9 mouse cellular contexts compared by ENCODE assay signal in genomic region chr11:115899486-115900266, GRCm38 (mm10). TPM values are rescaled to one million over a fixed set of nuclear protein-coding genes. Genes with fewer than 3 reads are reported as not detected.
DNase-seq lines count a peak whose midpoint lies in the region; ATAC-seq lines count a peak whose summit lies in the region.
"Had no signal": no experiment of that assay in that cellular context is flagged by ENCODE, and none has a peak within 500 bp of the region (broad histone marks: within the 10 kb centered on the region; RNA-seq: fewer than 3 reads in every experiment).

Gene Smim5 (plus strand): TSS chr11:115899966.

- H3K4me3 ChIP-seq in hindbrain, embryonic 16.5 days (ENCODE audit: low read length): no peak within 1 kb of the TSS
- peak within 1 kb of the TSS; percentile 67 for H3K4me3 ChIP-seq in liver, embryonic 15.5 days (replicated peaks)

- peaks cover 6% of the 10 kb centered on the region; the same call in 1 of the 2 replicates for H3K36me3 ChIP-seq in hindbrain, embryonic 16.5 days (ENCODE audit: control insufficient read depth, insufficient read depth, low read length)
- H3K36me3 ChIP-seq in liver, embryonic 15.5 days (replicated peaks): peaks cover 24% of the 10 kb centered on the region

- peak within 1 kb of the TSS; percentile 15; the same call in 1 of the 2 replicates for H3K4me2 ChIP-seq in hindbrain, embryonic 16.5 days (ENCODE audit: low read length)
- peak within 1 kb of the TSS; percentile 79 for H3K4me2 ChIP-seq in liver, embryonic 15.5 days

- H3K9me3 ChIP-seq in hindbrain, embryonic 16.5 days (ENCODE audit: control insufficient read depth, low read length): no peaks in the 10 kb centered on the region
- H3K9me3 ChIP-seq in liver, embryonic 15.5 days (replicated peaks): no peaks in the 10 kb centered on the region

- ATAC-seq in hindbrain, embryonic 16.5 days: no peak
- peak; percentile 17 for ATAC-seq in liver, embryonic 15.5 days (ENCODE audit: insufficient read depth)

- 32% methylated on average over 16 of the region's 16 CpGs for WGBS in hindbrain, embryonic 16.5 days
- WGBS in liver, embryonic 15.5 days (ENCODE audit: insufficient replicate concordance): 17% methylated on average over 16 of the region's 16 CpGs

- H3K9ac ChIP-seq in hindbrain, embryonic 16.5 days (ENCODE audit: low read depth, low read length): no peak within 1 kb of the TSS
- peak within 1 kb of the TSS; percentile 81 for H3K9ac ChIP-seq in liver, embryonic 15.5 days

- H3K4me1 ChIP-seq in hindbrain, embryonic 16.5 days (ENCODE audit: control insufficient read depth, insufficient read depth, low read depth, low read length): peaks cover 4% of the 10 kb centered on the region; the same call in 1 of the 2 replicates
- H3K4me1 ChIP-seq in liver, embryonic 15.5 days (replicated peaks): peaks cover 71% of the 10 kb centered on the region

- DNase-seq in spleen, postnatal 10 days (ENCODE audit: low spot score in 2 of 2): peak; percentile 69 to 78
- no peak for DNase-seq in spleen, adult 12 weeks (ENCODE audit: low spot score)
- DNase-seq in gastrocnemius, adult 8-10 months (ENCODE audit: low spot score in 2 of 2): peak; percentile 25 to 52
- peak; percentile 35 for DNase-seq in ovary, postnatal 10 days (ENCODE audit: low spot score)
- DNase-seq in cerebellum, postnatal 14 days: no peak
- no peak for DNase-seq in frontal cortex, postnatal 14 days (ENCODE audit: low spot score in 2 of 2)

- no peaks in the 10 kb centered on the region for H3K27me3 ChIP-seq in hindbrain, embryonic 16.5 days (replicated peaks; ENCODE audit: control insufficient read depth, insufficient read depth, low read length)
- H3K27me3 ChIP-seq in liver, embryonic 15.5 days: no peaks in the 10 kb centered on the region

- H3K27ac ChIP-seq in hindbrain, embryonic 16.5 days (ENCODE audit: low read depth, low read length): no peak within 1 kb of the TSS
- peak within 1 kb of the TSS; percentile 97 for H3K27ac ChIP-seq in liver, embryonic 15.5 days (replicated peaks)

RNA-seq across cellular contexts. Expression of gene Smim5, which starts in this region (rescaled TPM):
- total RNA-seq in gastrocnemius, adult 8-10 months (2022): under 1 TPM in 3 of 4 experiments, not detected in 1; 0.61 to 0.88 (median 0.72) TPM
- 2.5 and 3.9 TPM in 2 replicates for polyA plus RNA-seq in hindbrain, embryonic 16.5 days (2015; fragmentation: Nextera tagmentation; extraction: Ambion mirVana)
- 37.8 and 40.0 TPM in 2 replicates for polyA plus RNA-seq in liver, embryonic 15.5 days (2015; fragmentation: Nextera tagmentation; extraction: Ambion mirVana)
- polyA plus RNA-seq: testis, adult 2 months had no signal

Comparison
In these comparisons a context has a peak if more than half of its experiments do, and no peak if none do; other contexts are left out.
1. DNase-seq: peak in spleen, postnatal 10 days (2 of 2) and ovary, postnatal 10 days (single experiment); none in spleen, adult 12 weeks (single experiment), cerebellum, postnatal 14 days (0 of 2) and frontal cortex, postnatal 14 days (0 of 2).
2. Peak in DNase-seq in gastrocnemius, adult 8-10 months; RNA of the gene not detected or under 1 TPM.